Mouse (Mus musculus) forebrain, embryonic 12.5 days (tissue): ENCODE results near the gene Gm48552. TPM values are rescaled to one million over a fixed set of nuclear protein-coding genes. Genes with fewer than 3 reads are reported as not detected.

Source experiments
- ATAC-seq: fragments of 200-750 bp; cut with Nextera tagmentation; 2 replicates; pipeline ENCODE4 v1.8.0; 2017; ENCODE audit warnings: moderate TSS enrichment; ENCODE audit not compliant: low FRiP score
- H3K27ac ChIP-seq: fragments of 300-500 bp; sonication (generic); 2 replicates; pipeline ENCODE4 v1.5.1; 2016; ENCODE audit warnings: mild to moderate bottlenecking
- H3K27me3 ChIP-seq: fragments of 300-500 bp; sonication (generic); 2 replicates; pipeline ENCODE4 v1.6.1; 2016; ENCODE audit warnings: mild to moderate bottlenecking
- H3K36me3 ChIP-seq: fragments of 300-500 bp; sonication (generic); replicated peaks from 2 replicates; pipeline ENCODE4 v1.6.1; 2016; ENCODE audit warnings: mild to moderate bottlenecking
- H3K4me1 ChIP-seq: fragments of 300-500 bp; sonication (generic); 2 replicates; pipeline ENCODE4 v1.6.1; 2016
- H3K4me2 ChIP-seq: fragments of 300-500 bp; sonication (generic); 2 replicates; pipeline ENCODE4 v1.6.1; 2016; ENCODE audit warnings: mild to moderate bottlenecking, moderate library complexity
- H3K4me3 ChIP-seq: fragments of 300-500 bp; sonication (generic); replicated peaks from 2 replicates; pipeline ENCODE4 v1.5.1; 2016; ENCODE audit warnings: mild to moderate bottlenecking
- H3K9ac ChIP-seq: fragments of 300-500 bp; sonication (generic); 2 replicates; pipeline ENCODE4 v1.6.1; 2016; ENCODE audit warnings: mild to moderate bottlenecking
- H3K9me3 ChIP-seq: fragments of 300-500 bp; sonication (generic); 2 replicates; pipeline ENCODE4 v1.6.1; 2016
- WGBS: fragments of 180-500 bp; shearing (Covaris S2); methylation state at CpG from one replicate; pipeline ENCODE4 v1.1.7; 2016; 5-methylcytosine and 5-hydroxymethylcytosine counted together
- polyA plus RNA-seq: library from polyadenylated mRNA; unstranded; fragments of >200 nt; fragmentation: Nextera tagmentation; extraction: Ambion mirVana; gene quantifications from 2 replicates; pipeline ENCODE4 v1.2.1, GENCODE M21; 2016

Gene Gm48552
- polyA plus RNA-seq, 1 experiment from 2014 or later: 1.4 TPM

DNA sequence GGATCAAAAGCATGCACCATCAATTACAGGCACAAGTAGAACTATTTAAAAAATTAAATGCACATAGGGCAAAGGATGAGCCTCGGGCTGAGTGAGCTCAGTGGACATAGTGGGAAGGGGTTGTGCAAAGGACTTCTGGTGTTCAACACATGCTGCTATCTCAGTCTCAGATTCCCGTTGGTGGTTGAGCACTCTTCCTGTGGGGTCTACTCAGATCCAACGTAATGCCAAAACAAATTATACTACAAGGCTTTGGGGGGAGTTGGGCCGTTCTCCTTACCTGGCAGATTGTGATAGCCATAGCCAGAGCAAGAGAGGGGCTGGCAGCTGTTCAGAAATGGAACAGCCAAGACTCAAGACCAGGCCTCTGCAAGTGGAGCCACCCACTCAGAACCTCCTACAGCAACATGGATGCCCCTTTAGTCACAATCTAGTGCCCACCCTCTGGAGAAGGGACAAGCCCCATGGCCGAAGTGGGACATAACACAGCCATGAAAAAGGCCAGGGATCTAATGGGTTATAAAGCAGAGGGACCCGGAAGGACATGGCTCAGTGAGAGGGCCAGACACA lies 8.9 kb upstream of the Gm48552 start:
- WGBS: 92% methylated on average over 6 of the region's 6 CpGs
- Histone ChIP-seq H3K4me3 (no peak overlapping the region), H3K4me1 (peaks cover 30% of the 10 kb centered on the region), H3K27me3 (0 out of 2 replicates have a peak, but pooled peaks cover 5% of the 10 kb centered on the region), H3K27ac (no peak overlapping the region), H3K9me3 (no peaks in the 10 kb centered on the region), H3K4me2 (no peak overlapping the region), H3K36me3 (peaks cover 12% of the 10 kb centered on the region), H3K9ac (no peak overlapping the region)
- ATAC-seq: no peak

DNA sequence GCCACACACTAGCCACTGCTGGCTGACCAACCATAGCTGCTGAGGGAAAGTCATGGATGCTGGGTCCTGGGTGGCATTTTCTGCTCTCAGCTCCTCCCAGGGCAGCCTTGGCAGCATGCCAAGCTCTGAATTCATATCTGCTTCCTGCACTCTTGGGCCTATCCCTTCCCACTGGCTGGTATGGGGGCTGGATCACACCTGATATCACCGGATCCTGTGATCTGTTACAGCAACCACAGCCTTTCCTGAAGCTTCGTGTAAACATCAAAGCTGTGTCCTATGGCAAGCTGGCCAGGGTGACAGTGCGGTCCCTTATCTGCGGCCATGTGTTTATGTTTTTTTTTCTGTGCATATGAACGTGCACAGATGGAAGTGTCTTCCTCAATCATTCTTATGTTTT lies 6.8 kb upstream of the Gm48552 start:
- ATAC-seq: no peak
- 0 out of 2 replicates have a peak, but pooled peaks cover 5% of the 10 kb centered on the region for H3K27me3 ChIP-seq
- WGBS: 85% methylated on average over 5 of the region's 5 CpGs
- no peak overlapping the region for H3K4me3 ChIP-seq
- no peaks in the 10 kb centered on the region for H3K9me3 ChIP-seq
- H3K4me1 ChIP-seq: peaks cover 27% of the 10 kb centered on the region
- peaks cover 15% of the 10 kb centered on the region for H3K36me3 ChIP-seq
- H3K9ac ChIP-seq: no peak overlapping the region
- no peak overlapping the region for H3K4me2 ChIP-seq
- H3K27ac ChIP-seq: no peak overlapping the region

DNA sequence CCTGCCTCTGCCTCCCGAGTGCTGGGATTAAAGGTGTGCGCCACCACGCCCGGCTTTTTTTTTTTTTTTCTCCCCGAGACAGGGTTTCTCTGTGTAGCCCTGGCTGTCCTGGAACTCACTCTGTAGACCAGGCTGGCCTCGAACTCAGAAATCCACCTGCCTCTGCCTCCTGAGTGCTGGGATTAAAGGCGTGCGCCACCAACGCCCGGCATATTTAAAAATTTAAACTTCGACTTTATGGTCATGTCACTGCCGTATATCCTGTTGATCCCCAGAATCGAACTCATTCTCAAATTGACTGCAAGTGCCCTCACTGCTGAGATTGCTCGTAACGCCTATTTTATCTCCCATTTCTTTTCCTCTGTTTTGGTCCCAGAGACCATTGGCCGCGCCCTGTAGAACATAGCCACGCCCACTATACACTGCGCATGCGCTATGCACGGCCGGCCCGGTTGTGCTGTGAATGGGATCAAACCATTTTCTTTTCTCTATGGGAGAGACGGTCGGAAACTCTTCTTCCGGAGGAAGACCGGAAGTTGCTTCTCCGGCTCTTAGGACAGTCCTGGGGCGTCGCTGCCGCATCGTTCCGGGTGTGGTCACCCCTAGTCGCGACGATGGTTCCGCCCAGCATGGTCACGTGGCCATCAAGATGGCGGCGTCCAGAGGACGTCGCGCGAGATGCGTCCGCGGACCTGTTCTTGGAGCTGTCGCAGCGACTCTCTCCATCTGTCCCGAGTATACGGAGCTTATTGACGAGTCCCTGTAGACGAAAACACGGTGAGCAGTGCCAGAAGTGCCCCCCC lies 4.8 kb upstream of the Gm48552 start, which contains the start of the genes Dohh and Gm48551:
Gene Dohh (plus strand): TSS at position 627 of the 803 bp plus-strand sequence.
Gene Gm48551 (plus strand): TSS at position 665 of the 803 bp plus-strand sequence.
- Histone ChIP-seq H3K9ac (peak within 1 kb of the TSS; percentile 81), H3K4me2 (peak within 1 kb of the TSS; percentile 93), H3K4me3 (peak within 1 kb of the TSS; percentile 77), H3K27me3 (0 out of 2 replicates have a peak, but pooled peaks cover 5% of the 10 kb centered on the region), H3K9me3 (no peaks in the 10 kb centered on the region), H3K4me1 (peaks cover 18% of the 10 kb centered on the region), H3K27ac (peak within 1 kb of the TSS; percentile 80), H3K36me3 (peaks cover 31% of the 10 kb centered on the region)
- 8% methylated on average over 53 of the region's 54 CpGs for WGBS
- peak; percentile 95 for ATAC-seq

DNA sequence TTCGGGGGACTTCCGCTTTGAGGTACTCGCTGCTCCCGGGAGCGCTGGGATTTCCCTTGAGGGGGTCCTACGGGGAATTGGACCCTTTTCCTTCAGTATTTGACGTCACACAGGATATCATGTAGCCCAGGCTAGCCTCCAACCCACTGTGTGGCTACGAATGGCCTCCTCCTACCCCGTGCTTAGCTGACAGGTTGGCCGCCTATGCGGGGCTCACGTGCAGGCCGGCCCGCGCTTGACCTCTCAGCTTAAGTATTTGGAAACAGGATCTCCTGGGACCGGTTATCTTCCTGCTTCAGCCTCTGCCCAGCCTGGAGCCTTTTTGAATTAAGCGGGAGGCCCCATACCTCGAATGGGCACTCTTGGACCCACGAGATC lies 4.2 kb upstream of the Gm48552 start:
- Histone ChIP-seq H3K27me3 (0 out of 2 replicates have a peak, but pooled peaks cover 5% of the 10 kb centered on the region), H3K9me3 (no peaks in the 10 kb centered on the region), H3K9ac (peak overlapping the region; percentile 81), H3K36me3 (peaks cover 31% of the 10 kb centered on the region), H3K4me3 (peak overlapping the region; percentile 77), H3K27ac (peak overlapping the region; percentile 80), H3K4me2 (peak overlapping the region; percentile 93), H3K4me1 (peaks cover 20% of the 10 kb centered on the region)
- ATAC-seq: peak; percentile 39
- WGBS: under 1% methylated on average over 19 of the region's 19 CpGs

DNA sequence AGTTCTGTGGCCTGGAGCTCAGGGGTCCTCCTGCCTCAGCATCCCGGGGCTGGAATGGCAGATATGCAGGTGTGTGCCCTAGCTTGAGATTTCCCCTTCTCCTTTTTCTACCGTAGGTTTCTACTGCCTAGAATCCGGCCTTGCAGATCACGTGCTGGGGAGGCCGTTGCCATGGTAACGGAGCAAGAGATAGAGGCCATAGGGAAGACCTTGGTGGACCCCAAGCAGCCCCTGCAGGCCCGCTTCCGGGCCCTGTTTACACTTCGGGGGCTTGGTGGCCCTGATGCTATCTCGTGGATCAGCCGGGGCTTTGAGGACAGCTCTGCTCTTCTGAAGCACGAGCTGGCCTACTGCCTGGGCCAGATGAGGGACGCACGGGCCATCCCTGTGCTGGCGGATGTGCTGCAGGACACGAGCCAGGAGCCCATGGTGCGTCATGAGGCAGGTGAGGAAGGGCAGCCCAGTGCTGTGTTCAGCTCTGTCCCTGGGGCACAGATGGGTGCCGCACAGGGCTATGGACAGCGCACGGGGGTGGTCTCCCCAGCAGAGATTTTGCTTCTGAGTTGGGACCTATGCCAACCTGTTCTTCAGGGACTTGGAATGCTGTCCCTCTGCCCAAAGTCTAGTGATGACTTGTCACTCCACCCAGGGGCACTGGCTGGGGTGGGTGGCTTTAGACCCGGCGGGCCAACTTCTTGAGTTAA lies 3.0 kb upstream of the Gm48552 start:
- Histone ChIP-seq H3K27me3 (0 out of 2 replicates have a peak, but pooled peaks cover 5% of the 10 kb centered on the region), H3K4me1 (peaks cover 21% of the 10 kb centered on the region), H3K4me3 (peak overlapping the region; percentile 77), H3K4me2 (peak overlapping the region; percentile 93), H3K27ac (no peak overlapping the region), H3K36me3 (peaks cover 31% of the 10 kb centered on the region), H3K9me3 (no peaks in the 10 kb centered on the region), H3K9ac (no peak overlapping the region)
- ATAC-seq: no peak
- 86% methylated on average over 22 of the region's 22 CpGs for WGBS

DNA sequence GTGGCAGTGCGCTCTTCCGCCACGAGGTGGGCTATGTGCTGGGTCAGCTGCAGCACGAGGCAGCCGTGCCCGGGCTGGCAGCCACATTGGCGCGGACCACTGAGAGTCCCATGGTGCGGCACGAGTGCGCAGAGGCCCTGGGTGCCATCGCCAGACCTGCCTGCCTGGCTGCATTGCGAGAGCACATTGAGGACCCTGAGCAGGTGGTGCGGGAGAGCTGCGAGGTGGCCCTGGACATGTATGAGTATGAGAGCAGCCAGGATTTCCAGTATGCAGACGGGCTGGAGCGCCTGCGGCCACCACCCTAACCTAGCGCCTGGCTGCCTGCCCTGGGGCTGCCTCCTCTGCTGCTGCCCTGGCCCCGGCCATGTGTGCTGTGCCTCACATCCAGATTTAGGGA lies 1.1 kb upstream of the Gm48552 start:
- no peaks in the 10 kb centered on the region for H3K27me3 ChIP-seq
- H3K9ac ChIP-seq: no peak overlapping the region
- no peak overlapping the region for H3K27ac ChIP-seq
- WGBS: 93% methylated on average over 20 of the region's 20 CpGs
- H3K9me3 ChIP-seq: no peaks in the 10 kb centered on the region
- peaks cover 35% of the 10 kb centered on the region for H3K36me3 ChIP-seq
- no peak overlapping the region for H3K4me2 ChIP-seq
- no peak for ATAC-seq
- H3K4me3 ChIP-seq: no peak overlapping the region
- H3K4me1 ChIP-seq: peaks cover 23% of the 10 kb centered on the region

DNA sequence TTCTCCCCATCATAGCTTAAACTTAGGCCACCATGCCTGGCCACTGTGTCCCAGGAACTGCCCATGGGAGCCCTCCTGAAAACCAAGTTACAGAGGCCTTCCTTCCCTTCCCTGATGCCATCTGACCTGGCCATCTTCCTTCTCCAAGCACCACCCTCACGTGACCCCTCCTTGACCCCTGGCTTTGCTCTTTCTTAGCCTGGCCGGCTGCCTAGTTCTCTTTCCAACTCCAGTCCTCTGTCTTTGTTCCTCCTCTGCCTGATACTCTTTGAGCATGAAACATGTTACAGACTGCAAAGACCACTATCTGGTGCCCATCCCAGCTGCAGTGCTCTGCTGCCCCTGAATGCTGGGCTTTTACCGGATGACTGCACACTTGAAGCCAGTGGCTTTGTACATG lies 568 bp downstream of the Gm48552 start:
- H3K4me2 ChIP-seq: no peak overlapping the region
- no peaks in the 10 kb centered on the region for H3K9me3 ChIP-seq
- H3K9ac ChIP-seq: 0 out of 2 replicates have a peak overlapping the region, but pooled peaks have one; percentile 12
- H3K27me3 ChIP-seq: no peaks in the 10 kb centered on the region
- ATAC-seq: no peak
- H3K36me3 ChIP-seq: peaks cover 35% of the 10 kb centered on the region
- WGBS: 54% methylated on average over 3 of the region's 3 CpGs
- 0 out of 2 replicates have a peak overlapping the region, but pooled peaks have one; percentile 25 for H3K27ac ChIP-seq
- H3K4me3 ChIP-seq: no peak overlapping the region
- H3K4me1 ChIP-seq: peaks cover 37% of the 10 kb centered on the region

DNA sequence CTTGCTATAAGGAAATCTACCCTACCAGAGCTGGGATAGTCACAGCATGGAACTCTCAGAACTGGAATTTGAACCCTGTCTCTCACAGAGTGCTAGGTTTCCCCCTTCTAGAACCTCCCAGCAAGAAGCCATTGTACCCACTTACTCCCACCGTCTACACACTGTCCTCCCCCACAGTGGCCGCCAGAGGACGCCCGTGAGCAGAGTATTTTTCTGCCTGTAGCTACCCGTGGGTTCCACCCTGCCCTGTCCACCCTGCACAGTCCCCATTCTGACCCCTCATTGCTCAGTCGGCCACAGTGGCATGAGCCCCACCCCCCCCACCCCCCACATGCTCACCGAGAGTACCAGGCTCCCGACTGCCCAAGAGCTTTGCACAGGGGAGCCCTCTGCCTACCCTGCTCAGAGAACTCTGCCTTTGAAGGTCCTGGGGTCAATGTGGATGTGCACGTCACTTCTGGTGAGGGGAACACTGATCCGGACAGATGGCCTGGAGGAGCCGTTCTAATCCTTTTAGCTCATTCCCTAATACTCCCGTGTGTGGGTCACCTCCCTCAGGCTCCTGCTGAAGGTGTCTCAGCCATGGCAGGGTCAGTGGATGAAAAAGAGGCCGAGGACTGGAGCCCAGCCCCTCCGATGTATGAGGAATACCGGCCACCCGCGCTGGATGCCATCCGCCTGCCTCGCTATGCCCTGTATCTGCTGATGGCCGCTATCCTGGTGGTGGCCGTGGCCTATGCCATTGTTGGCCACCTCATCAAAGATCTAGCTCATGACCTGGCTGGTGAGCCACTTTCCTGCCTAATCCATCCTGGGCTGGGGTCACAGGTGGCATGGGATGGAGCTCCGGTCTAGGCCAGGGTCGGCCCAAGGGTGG lies 1.2 kb downstream of the Gm48552 start:
- peak; percentile 69 for ATAC-seq
- peaks cover 33% of the 10 kb centered on the region for H3K4me1 ChIP-seq
- 0 out of 2 replicates have a peak overlapping the region, but pooled peaks have one; percentile 12 for H3K9ac ChIP-seq
- H3K36me3 ChIP-seq: peaks cover 35% of the 10 kb centered on the region
- H3K4me3 ChIP-seq: no peak overlapping the region
- no peaks in the 10 kb centered on the region for H3K27me3 ChIP-seq
- H3K27ac ChIP-seq: 0 out of 2 replicates have a peak overlapping the region, but pooled peaks have one; percentile 25
- 60% methylated on average over 23 of the region's 23 CpGs for WGBS
- H3K9me3 ChIP-seq: no peaks in the 10 kb centered on the region
- H3K4me2 ChIP-seq: no peak overlapping the region

DNA sequence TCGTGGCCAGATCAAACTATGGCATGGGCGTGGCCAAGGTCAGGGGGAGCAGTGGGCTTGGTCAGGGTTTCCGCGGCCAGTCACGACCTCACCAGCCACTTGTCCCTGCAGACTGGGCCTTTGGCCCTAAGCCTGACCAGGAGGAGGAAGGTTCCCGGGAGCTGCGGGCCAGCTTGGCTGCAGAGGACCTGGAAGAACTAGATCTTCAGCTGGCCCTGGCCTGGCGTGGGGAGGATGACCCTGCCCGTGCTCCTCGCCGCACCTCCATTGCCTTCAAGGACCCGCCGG lies 1.8 kb downstream of the Gm48552 start:
- ATAC-seq: no peak

DNA sequence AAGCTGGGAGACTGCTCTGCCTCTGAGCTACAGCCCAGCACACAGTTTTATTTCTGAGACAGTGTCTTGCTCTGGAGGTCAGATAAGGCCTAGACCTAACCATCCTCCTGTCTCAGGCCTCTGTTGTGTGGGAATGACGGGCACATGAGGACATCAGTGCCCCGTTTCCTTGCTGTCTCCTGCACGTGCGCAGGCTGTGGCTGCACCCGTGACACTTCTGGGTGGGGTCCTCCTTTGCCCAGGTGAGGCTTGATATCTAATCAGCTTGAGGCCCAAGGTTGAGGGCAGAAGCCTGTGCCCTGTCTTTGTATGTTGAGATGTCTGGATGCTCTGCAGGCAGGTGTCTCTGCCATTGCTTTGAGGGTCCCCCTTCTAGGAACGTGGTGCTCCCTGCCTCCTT lies 3.5 kb downstream of the Gm48552 start:
- 83% methylated on average over 6 of the region's 6 CpGs for WGBS
- no peak overlapping the region for H3K9ac ChIP-seq
- no peak overlapping the region for H3K4me2 ChIP-seq
- H3K27ac ChIP-seq: no peak overlapping the region
- peaks cover 31% of the 10 kb centered on the region for H3K4me1 ChIP-seq
- peaks cover under 1% of the 10 kb centered on the region; the same call in 1 of the 2 replicates for H3K27me3 ChIP-seq
- H3K36me3 ChIP-seq: peaks cover 18% of the 10 kb centered on the region
- no peak overlapping the region for H3K4me3 ChIP-seq
- H3K9me3 ChIP-seq: no peaks in the 10 kb centered on the region
- no peak for ATAC-seq

More for the DNA sequence above, 1.8 kb downstream of the Gm48552 start:
- H3K27ac ChIP-seq: no peak overlapping the region
- peaks cover 27% of the 10 kb centered on the region for H3K4me1 ChIP-seq
- H3K27me3 ChIP-seq: no peaks in the 10 kb centered on the region
- no peak overlapping the region for H3K4me3 ChIP-seq
- peaks cover 34% of the 10 kb centered on the region for H3K36me3 ChIP-seq
- 91% methylated on average over 13 of the region's 13 CpGs for WGBS
- H3K9ac ChIP-seq: no peak overlapping the region
- no peak overlapping the region for H3K4me2 ChIP-seq
- H3K9me3 ChIP-seq: no peaks in the 10 kb centered on the region

DNA sequence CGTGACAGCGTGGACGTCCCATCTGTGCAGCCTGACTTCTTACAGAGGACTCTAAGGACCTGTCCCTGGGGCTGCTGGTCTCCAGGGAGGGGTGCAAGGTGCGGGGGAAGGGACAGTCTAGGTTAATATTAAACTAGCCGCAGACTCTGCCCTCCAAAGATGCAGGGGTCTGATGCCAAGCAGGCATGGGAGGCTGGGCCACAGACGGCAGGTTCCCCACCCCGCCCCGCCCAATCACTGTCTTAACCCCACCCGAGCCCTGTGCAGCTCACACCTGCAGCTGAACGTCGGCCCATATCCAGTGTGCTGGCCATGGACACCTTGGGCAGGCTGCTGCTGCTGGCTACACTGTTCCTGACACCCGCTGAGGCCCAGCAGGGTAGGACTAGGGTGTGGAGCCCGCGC lies 4.0 kb downstream of the Gm48552 start, which contains the start of gene Smim24:
Gene Smim24 (plus strand): TSS at position 271 of the 405 bp plus-strand sequence.
- WGBS: 69% methylated on average over 14 of the region's 14 CpGs
- Histone ChIP-seq H3K36me3 (peaks cover 13% of the 10 kb centered on the region), H3K4me1 (peaks cover 31% of the 10 kb centered on the region), H3K27ac (no peak within 1 kb of the TSS), H3K9ac (peak within 1 kb of the TSS; percentile 38), H3K4me3 (0 out of 2 replicates have a peak within 1 kb of the TSS, but pooled peaks have one; percentile 0), H3K4me2 (peak within 1 kb of the TSS; percentile 43), H3K9me3 (no peaks in the 10 kb centered on the region), H3K27me3 (peaks cover 4% of the 10 kb centered on the region; the same call in 1 of the 2 replicates)
- ATAC-seq: no peak
